7 mouse cellular contexts compared by ENCODE assay signal in genomic region chr10:75411343-75412113, GRCm38 (mm10). TPM values are rescaled to one million over a fixed set of nuclear protein-coding genes. Genes with fewer than 3 reads are reported as not detected.
DNase-seq lines count a peak whose midpoint lies in the region; ATAC-seq lines count a peak whose summit lies in the region.
"Not testable (repeated sequence)": the region's sequence is repeated elsewhere in the genome, so short reads cannot be mapped to it uniquely, and the experiment has no call there.

No protein-coding gene starts in this region.

- not testable (repeated sequence) for DNase-seq in liver, embryonic 13.5 days

- H3K4me3 ChIP-seq in embryonic facial prominence, embryonic 12.5 days; forebrain, embryonic 15.5 days; hindbrain, embryonic 13.5 days; kidney, embryonic 14.5 days (ENCODE audit: low read length); liver, embryonic 13.5 days (replicated peaks): not testable (repeated sequence)

- 0 out of 2 replicates have a peak overlapping the region, but pooled peaks have one; percentile 17 for H3K27ac ChIP-seq in embryonic facial prominence, embryonic 12.5 days
- peak overlapping the region; percentile 36; the same call in 1 of the 2 replicates for H3K27ac ChIP-seq in forebrain, embryonic 15.5 days (replicated peaks)
- H3K27ac ChIP-seq in hindbrain, embryonic 13.5 days; kidney, embryonic 14.5 days (ENCODE audit: low read depth, low read length): not testable (repeated sequence)
- peak overlapping the region; percentile 77 for H3K27ac ChIP-seq in liver, embryonic 13.5 days

- H3K4me2 ChIP-seq in embryonic facial prominence, embryonic 12.5 days (replicated peaks); forebrain, embryonic 15.5 days (replicated peaks); hindbrain, embryonic 13.5 days; kidney, embryonic 14.5 days (replicated peaks; ENCODE audit: low read depth, low read length); liver, embryonic 13.5 days: not testable (repeated sequence)

- H3K9ac ChIP-seq in embryonic facial prominence, embryonic 12.5 days; forebrain, embryonic 15.5 days (replicated peaks); liver, embryonic 13.5 days: not testable (repeated sequence)
- H3K9ac ChIP-seq in hindbrain, embryonic 13.5 days, result peak overlapping the region; percentile 24; the same call in 1 of the 2 replicates
- peak overlapping the region; percentile 2; the same call in 1 of the 2 replicates for H3K9ac ChIP-seq in kidney, embryonic 14.5 days (ENCODE audit: low read depth, low read length)

- H3K36me3 ChIP-seq in embryonic facial prominence, embryonic 12.5 days; forebrain, embryonic 15.5 days; hindbrain, embryonic 13.5 days; kidney, embryonic 14.5 days (ENCODE audit: control insufficient read depth, insufficient read depth, low read length); liver, embryonic 13.5 days: not testable (repeated sequence)

- H3K9me3 ChIP-seq in embryonic facial prominence, embryonic 12.5 days; forebrain, embryonic 15.5 days; hindbrain, embryonic 13.5 days; kidney, embryonic 14.5 days (ENCODE audit: control insufficient read depth, low read length); liver, embryonic 13.5 days (replicated peaks): not testable (repeated sequence)

- not testable (repeated sequence) for H3K27me3 ChIP-seq in embryonic facial prominence, embryonic 12.5 days; forebrain, embryonic 15.5 days; hindbrain, embryonic 13.5 days; kidney, embryonic 14.5 days (ENCODE audit: control insufficient read depth, insufficient read depth, low read length); liver, embryonic 13.5 days

- H3K4me1 ChIP-seq in embryonic facial prominence, embryonic 12.5 days; kidney, embryonic 14.5 days (ENCODE audit: control insufficient read depth, insufficient read depth, low read length): not testable (repeated sequence)
- peaks cover 17% of the 10 kb centered on the region for H3K4me1 ChIP-seq in forebrain, embryonic 15.5 days
- peaks cover 11% of the 10 kb centered on the region for H3K4me1 ChIP-seq in hindbrain, embryonic 13.5 days (replicated peaks)
- H3K4me1 ChIP-seq in liver, embryonic 13.5 days (replicated peaks), result peaks cover 11% of the 10 kb centered on the region; the same call in 1 of the 2 replicates

- not testable (repeated sequence) for ATAC-seq in embryonic facial prominence, embryonic 12.5 days (ENCODE audit: insufficient number of reproducible peaks, insufficient read depth, low FRiP score, low TSS enrichment); hindbrain, embryonic 13.5 days (ENCODE audit: low FRiP score); kidney, embryonic 14.5 days (ENCODE audit: low FRiP score, low TSS enrichment)
- peak; percentile 62 for ATAC-seq in forebrain, embryonic 15.5 days (replicated peaks)
- ATAC-seq in liver, embryonic 13.5 days (ENCODE audit: low read depth), result peak; percentile 78
- ATAC-seq in megakaryocyte progenitor cell, adult 5-6 weeks (replicated peaks; ENCODE audit: poor library complexity), result peak; percentile 92
- ATAC-seq in monocyte, adult 5-6 weeks (replicated peaks; ENCODE audit: insufficient number of reproducible peaks, low FRiP score, low TSS enrichment, poor library complexity, severe bottlenecking), result peak; percentile 29; the same call in 1 of the 2 replicates

- 45% methylated on average over 10 of the region's 10 CpGs for WGBS in embryonic facial prominence, embryonic 12.5 days
- WGBS in forebrain, embryonic 15.5 days, result 37% methylated on average over 10 of the region's 10 CpGs
- 33% methylated on average over 9 of the region's 10 CpGs for WGBS in hindbrain, embryonic 13.5 days
- 55% methylated on average over 9 of the region's 10 CpGs for WGBS in kidney, embryonic 14.5 days
- 18% methylated on average over 10 of the region's 10 CpGs for WGBS in liver, embryonic 13.5 days (ENCODE audit: insufficient replicate concordance)

RNA-seq across cellular contexts. Expression of gene Upb1, which starts 10.6 kb away (rescaled TPM):
- 0.18 and 0.49 TPM in 2 replicates for polyA plus RNA-seq in embryonic facial prominence, embryonic 12.5 days (2016; fragmentation: Nextera tagmentation; extraction: Ambion mirVana)
- 0.13 and 0.19 TPM in 2 replicates for polyA plus RNA-seq in forebrain, embryonic 15.5 days (2015; fragmentation: Nextera tagmentation; extraction: Ambion mirVana)
- 0.09 and 0.10 TPM in 2 replicates for polyA plus RNA-seq in hindbrain, embryonic 13.5 days (2015; fragmentation: Nextera tagmentation; extraction: Ambion mirVana)
- polyA plus RNA-seq in kidney, embryonic 14.5 days (2014; fragmentation: Nextera tagmentation; extraction: Ambion mirVana), result 0.93 and 1.3 TPM in 2 replicates
- 12.0 and 14.2 TPM in 2 replicates for polyA plus RNA-seq in liver, embryonic 13.5 days (2015; fragmentation: Nextera tagmentation; extraction: Ambion mirVana)
- 0.07 and 0.68 TPM in 2 replicates for total RNA-seq in megakaryocyte progenitor cell, adult 5-6 weeks (2015)
- total RNA-seq in megakaryocyte progenitor cell, adult 5-6 weeks (2017), result 0.24 and 0.33 TPM in 2 replicates
- 1.5 to 1.6 TPM (median 1.5 TPM) in 3 replicates for total RNA-seq in monocyte, adult 5-6 weeks (2017)
